Mouse (Mus musculus): Measurements from ENCODE around the gene Got2. TPM values are rescaled to one million over a fixed set of nuclear protein-coding genes. Genes with fewer than 3 reads are reported as not detected.

Got2 gene
- polyA plus RNA-seq, 1 experiment: 285 TPM

- TF ChIP-seq CTCF (IDR thresholded peaks at IDR 0.05; ENCODE audit: borderline replicate concordance, insufficient read depth, low read depth, low read length): no peak
- TF ChIP-seq POLR2A (IDR thresholded peaks at IDR 0.05; ENCODE audit: borderline replicate concordance, insufficient read depth, low read length): no peak
- peaks cover 6% of the 10 kb centered on the region; the same call in 1 of the 2 replicates for H3K4me1 ChIP-seq (ENCODE audit: control insufficient read depth, insufficient read depth, low read length)
- no peak overlapping the region for H3K27ac ChIP-seq (ENCODE audit: insufficient read depth, low read length)
- no peak for DNase-seq
- no peaks in the 10 kb centered on the region for H3K27me3 ChIP-seq (ENCODE audit: control insufficient read depth, insufficient read depth, low read length)
- 83% methylated on average over 6 of the region's 6 CpGs for WGBS
- H3K4me3 ChIP-seq (replicated peaks; ENCODE audit: insufficient read depth, low read depth, low read length): no peak overlapping the region
Measured at GRCm38 (mm10) chr8:95854174-95854573, 34.2 kb downstream of the Got2 start.

DNA sequence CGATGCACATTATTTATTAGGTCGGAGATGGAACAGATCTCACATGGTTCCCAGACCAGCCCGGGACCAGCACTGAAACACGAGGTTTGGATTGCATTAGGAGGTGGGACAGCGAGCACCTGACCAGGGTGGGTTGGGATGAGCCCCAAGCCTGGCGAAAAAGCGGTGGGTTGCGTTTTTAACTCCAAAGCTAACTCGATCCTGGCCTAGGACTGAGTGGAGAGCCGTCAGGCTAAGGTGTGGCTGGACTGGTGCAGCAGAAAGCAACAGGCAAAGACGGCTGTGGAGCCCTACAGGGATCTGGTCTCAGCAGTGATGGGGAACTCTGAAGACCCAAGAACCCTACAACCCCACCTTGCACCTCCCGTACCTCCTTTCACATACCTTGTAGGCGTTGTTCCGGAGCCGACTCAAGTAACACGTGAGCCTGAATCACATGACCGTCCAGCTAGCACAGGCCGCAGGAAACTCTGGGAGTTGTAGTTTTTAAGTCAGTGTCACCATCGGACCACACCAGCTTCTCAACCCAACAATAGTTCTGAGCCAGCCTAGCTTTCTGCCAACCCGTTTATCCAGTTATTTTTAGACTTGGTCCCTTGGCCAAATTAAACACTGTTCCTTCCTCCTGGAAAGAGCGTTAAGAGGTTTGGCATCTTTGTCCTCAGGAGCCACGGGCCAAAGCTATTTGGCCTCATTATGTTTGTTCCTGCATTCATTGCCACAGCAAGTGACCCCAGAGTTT is 35.1 kb downstream of the Got2 start, which contains the start of gene Slc38a7:
Slc38a7 (minus strand) TSS at position 438 of the 742 bp plus-strand sequence.
- peak; percentile 50; the same call in 1 of the 2 replicates for TF ChIP-seq POLR2A (IDR thresholded peaks at IDR 0.05; ENCODE audit: borderline replicate concordance, insufficient read depth, low read length)
- TF ChIP-seq CTCF (IDR thresholded peaks at IDR 0.05; ENCODE audit: borderline replicate concordance, insufficient read depth, low read depth, low read length): no peak
- DNase-seq: peak; percentile 74 to 87
- H3K4me1 ChIP-seq (ENCODE audit: control insufficient read depth, insufficient read depth, low read length): peaks cover 6% of the 10 kb centered on the region; the same call in 1 of the 2 replicates
- no peaks in the 10 kb centered on the region for H3K27me3 ChIP-seq (ENCODE audit: control insufficient read depth, insufficient read depth, low read length)
- 11% methylated on average over 22 of the region's 22 CpGs for WGBS
- peak within 1 kb of the TSS; percentile 84 for H3K4me3 ChIP-seq (replicated peaks; ENCODE audit: insufficient read depth, low read depth, low read length)
- no peak within 1 kb of the TSS for H3K27ac ChIP-seq (ENCODE audit: insufficient read depth, low read length)

- no peak overlapping the region for H3K27ac ChIP-seq (ENCODE audit: insufficient read depth, low read length)
- DNase-seq: peak in 1 of 2 experiments; percentile 13
- H3K4me3 ChIP-seq (replicated peaks; ENCODE audit: insufficient read depth, low read depth, low read length): peak overlapping the region; percentile 84
- TF ChIP-seq CTCF (IDR thresholded peaks at IDR 0.05; ENCODE audit: borderline replicate concordance, insufficient read depth, low read depth, low read length): no peak
- TF ChIP-seq POLR2A (IDR thresholded peaks at IDR 0.05; ENCODE audit: borderline replicate concordance, insufficient read depth, low read length): no peak
- peaks cover 6% of the 10 kb centered on the region; the same call in 1 of the 2 replicates for H3K4me1 ChIP-seq (ENCODE audit: control insufficient read depth, insufficient read depth, low read length)
- no peaks in the 10 kb centered on the region for H3K27me3 ChIP-seq (ENCODE audit: control insufficient read depth, insufficient read depth, low read length)
- WGBS: 56% methylated on average over 4 of the region's 4 CpGs
Measured at GRCm38 (mm10) chr8:95852290-95852689, 36.1 kb downstream of the Got2 start.

GRCm38 (mm10) chr8:95850326-95850725 is 38.0 kb downstream of the Got2 start:
- no peak for TF ChIP-seq CTCF (IDR thresholded peaks at IDR 0.05; ENCODE audit: borderline replicate concordance, insufficient read depth, low read depth, low read length)
- TF ChIP-seq POLR2A (IDR thresholded peaks at IDR 0.05; ENCODE audit: borderline replicate concordance, insufficient read depth, low read length): no peak
- 86% methylated on average over 2 of the region's 2 CpGs for WGBS
- H3K4me3 ChIP-seq (replicated peaks; ENCODE audit: insufficient read depth, low read depth, low read length): no peak overlapping the region
- H3K27me3 ChIP-seq (ENCODE audit: control insufficient read depth, insufficient read depth, low read length): no peaks in the 10 kb centered on the region
- H3K4me1 ChIP-seq (ENCODE audit: control insufficient read depth, insufficient read depth, low read length): peaks cover 6% of the 10 kb centered on the region; the same call in 1 of the 2 replicates
- no peak for DNase-seq
- no peak overlapping the region for H3K27ac ChIP-seq (ENCODE audit: insufficient read depth, low read length)

DNA sequence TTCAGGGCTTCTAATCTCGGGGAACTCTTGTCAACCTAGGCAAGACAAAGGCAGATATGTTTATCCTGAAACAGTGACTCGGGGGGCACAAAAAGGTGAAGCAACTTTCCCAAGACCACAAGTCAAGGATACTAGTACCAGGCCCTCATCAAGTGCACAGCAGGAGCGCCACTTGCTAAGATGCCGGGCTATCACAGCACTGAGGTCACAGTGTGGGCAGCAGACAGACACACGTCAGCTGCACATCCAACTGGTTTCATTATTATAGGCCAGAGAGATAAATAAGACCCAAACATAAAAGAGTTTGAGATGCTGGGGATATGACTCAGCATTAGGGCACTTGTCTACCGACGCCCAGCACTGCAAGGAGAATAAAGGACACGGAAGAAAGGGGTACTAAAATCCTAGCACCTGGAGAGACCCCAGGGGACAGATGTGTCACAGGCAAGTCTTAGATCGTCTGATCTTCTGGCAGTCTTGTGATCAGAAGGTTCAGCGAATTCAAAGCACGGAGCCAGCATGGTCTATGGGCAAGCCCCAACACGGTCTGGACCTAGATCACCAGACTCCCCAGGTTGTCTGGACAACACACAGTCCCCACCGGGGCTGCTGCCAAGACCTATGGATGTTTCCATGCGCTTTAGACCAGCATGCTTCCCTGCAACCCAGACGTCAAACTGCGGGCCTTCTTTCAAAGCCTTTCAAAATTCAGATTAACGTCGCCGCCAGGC is 39.4 kb downstream of the Got2 start:
- H3K27me3 ChIP-seq (ENCODE audit: control insufficient read depth, insufficient read depth, low read length): no peaks in the 10 kb centered on the region
- no peak for TF ChIP-seq POLR2A (IDR thresholded peaks at IDR 0.05; ENCODE audit: borderline replicate concordance, insufficient read depth, low read length)
- no peak for TF ChIP-seq CTCF (IDR thresholded peaks at IDR 0.05; ENCODE audit: borderline replicate concordance, insufficient read depth, low read depth, low read length)
- no peak overlapping the region for H3K4me3 ChIP-seq (replicated peaks; ENCODE audit: insufficient read depth, low read depth, low read length)
- no peak overlapping the region for H3K27ac ChIP-seq (ENCODE audit: insufficient read depth, low read length)
- 79% methylated on average over 19 of the region's 19 CpGs for WGBS
- DNase-seq: no peak
- peaks cover 6% of the 10 kb centered on the region; the same call in 1 of the 2 replicates for H3K4me1 ChIP-seq (ENCODE audit: control insufficient read depth, insufficient read depth, low read length)

GRCm38 (mm10) chr8:95848061-95848551 is 40.2 kb downstream of the Got2 start:
- no peak for TF ChIP-seq CTCF (IDR thresholded peaks at IDR 0.05; ENCODE audit: borderline replicate concordance, insufficient read depth, low read depth, low read length)
- no peak for TF ChIP-seq POLR2A (IDR thresholded peaks at IDR 0.05; ENCODE audit: borderline replicate concordance, insufficient read depth, low read length)
- no peak overlapping the region for H3K4me3 ChIP-seq (replicated peaks; ENCODE audit: insufficient read depth, low read depth, low read length)
- 74% methylated on average over 24 of the region's 24 CpGs for WGBS
- H3K27ac ChIP-seq (ENCODE audit: insufficient read depth, low read length): no peak overlapping the region
- no peaks in the 10 kb centered on the region for H3K27me3 ChIP-seq (ENCODE audit: control insufficient read depth, insufficient read depth, low read length)
- H3K4me1 ChIP-seq (ENCODE audit: control insufficient read depth, insufficient read depth, low read length): peaks cover 6% of the 10 kb centered on the region; the same call in 1 of the 2 replicates
- no peak for DNase-seq

DNA sequence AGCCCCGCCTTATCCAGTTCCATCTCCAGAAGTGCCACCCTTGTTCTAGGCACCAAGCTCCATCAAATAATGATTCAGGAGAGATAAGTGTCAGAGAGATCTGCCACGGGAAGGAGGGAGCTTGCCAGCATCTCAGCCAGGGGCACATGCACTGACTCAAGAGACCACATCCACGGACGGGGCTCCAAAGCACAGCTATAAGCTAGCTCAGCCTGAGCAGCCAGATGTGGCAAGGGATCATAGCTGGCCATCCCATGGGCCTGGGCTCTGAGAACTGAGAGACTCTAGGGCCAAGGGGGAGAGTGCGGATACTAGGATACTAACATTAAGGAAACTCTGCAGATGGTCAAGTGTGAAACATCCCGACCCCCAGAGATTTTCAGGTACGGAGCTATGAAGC is 43.3 kb downstream of the Got2 start:
- Histone ChIP-seq H3K4me3 (replicated peaks; ENCODE audit: insufficient read depth, low read depth, low read length) (no peak overlapping the region), H3K27ac (ENCODE audit: insufficient read depth, low read length) (no peak overlapping the region), H3K4me1 (ENCODE audit: control insufficient read depth, insufficient read depth, low read length) (no peaks in the 10 kb centered on the region), H3K27me3 (ENCODE audit: control insufficient read depth, insufficient read depth, low read length) (no peaks in the 10 kb centered on the region)
- TF ChIP-seq POLR2A (IDR thresholded peaks at IDR 0.05; ENCODE audit: borderline replicate concordance, insufficient read depth, low read length): no peak
- no peak for TF ChIP-seq CTCF (IDR thresholded peaks at IDR 0.05; ENCODE audit: borderline replicate concordance, insufficient read depth, low read depth, low read length)
- 86% methylated on average over 7 of the region's 7 CpGs for WGBS
- DNase-seq: no peak
